Mouse (Mus musculus) embryonic fibroblast, embryonic 13.5 days (primary cell): ENCODE data around the gene Commd1. TPM values are rescaled to one million over a fixed set of nuclear protein-coding genes. Genes with fewer than 3 reads are reported as not detected.
A peak's percentile ranks its signal among the peaks of the same experiment; 100 is the strongest.

Experiments
- H3K27ac ChIP-seq: 2 replicates; pipeline ENCODE4 v1.5.1; 2012; ENCODE audit warnings: low read length, control low read depth, inconsistent platforms; ENCODE audit not compliant: insufficient read depth
- H3K4me1 ChIP-seq: 2 replicates; pipeline ENCODE4 v1.6.1; 2011; ENCODE audit warnings: low read length; ENCODE audit not compliant: control insufficient read depth, insufficient read depth
- H3K4me3 ChIP-seq: 2 replicates; pipeline ENCODE4 v1.5.1; 2011; ENCODE audit warnings: mild to moderate bottlenecking, control low read depth, low read length; ENCODE audit not compliant: insufficient read depth
- CTCF ChIP-seq: IDR thresholded peaks from 2 replicates; pipeline ENCODE4 v1.5.1; 2011; ENCODE audit warnings: mild to moderate bottlenecking, control low read depth, low read length, moderate library complexity, borderline replicate concordance; ENCODE audit not compliant: insufficient read depth
- POLR2A ChIP-seq: IDR thresholded peaks from 2 replicates; pipeline ENCODE4 v1.6.1; 2011; ENCODE audit warnings: low read depth, mild to moderate bottlenecking, control low read depth, low read length, moderate library complexity
- polyA plus RNA-seq: library from polyadenylated mRNA; stranded (reverse); fragments of >200 nt; gene quantifications from 2 replicates; pipeline ENCODE4 v1.2.4, GENCODE M21; 2011; ENCODE audit warnings: low read depth; ENCODE audit not compliant: missing spikeins, insufficient read length

Commd1 gene
- polyA plus RNA-seq, 1 experiment, result 102 TPM

GRCm38 (mm10) chr11:22989786-22990185 lies 7.6 kb upstream of the Commd1 start:
- no peak for TF ChIP-seq POLR2A
- TF ChIP-seq CTCF, result no peak
- Histone ChIP-seq H3K4me1 (no peaks in the 10 kb centered on the region; the same call in 1 of the 2 replicates), H3K4me3 (peak overlapping the region; percentile 13; the same call in 1 of the 2 replicates), H3K27ac (peak overlapping the region; percentile 29)

GRCm38 (mm10) chr11:22987357-22987756 lies 5.2 kb upstream of the Commd1 start:
- TF ChIP-seq POLR2A (no peak), CTCF (0 out of 2 replicates have a peak, but pooled peaks have one; percentile 3)
- peaks cover 2% of the 10 kb centered on the region; the same call in 1 of the 2 replicates for H3K4me1 ChIP-seq

GRCm38 (mm10) chr11:22985510-22985909 lies 3.3 kb upstream of the Commd1 start:
- H3K4me1 ChIP-seq, result peaks cover 2% of the 10 kb centered on the region; the same call in 1 of the 2 replicates
- TF ChIP-seq CTCF (no peak), POLR2A (no peak)
- no peak overlapping the region for H3K4me3 ChIP-seq
- no peak overlapping the region for H3K27ac ChIP-seq

More at GRCm38 (mm10) chr11:22987357-22987756, 5.2 kb upstream of the Commd1 start:
- H3K27ac ChIP-seq, result no peak overlapping the region
- H3K4me3 ChIP-seq, result no peak overlapping the region

- Histone ChIP-seq H3K4me1 (peaks cover 2% of the 10 kb centered on the region; the same call in 1 of the 2 replicates), H3K4me3 (no peak overlapping the region), H3K27ac (no peak overlapping the region)
- TF ChIP-seq CTCF (no peak), POLR2A (no peak)
Measured at GRCm38 (mm10) chr11:22982846-22983245, 664 bp upstream of the Commd1 start.

GRCm38 (mm10) chr11:22981543-22981950 lies 635 bp downstream of the Commd1 start:
- TF ChIP-seq POLR2A, result no peak
- no peak for TF ChIP-seq CTCF

GRCm38 (mm10) chr11:22981041-22981440 lies 1.1 kb downstream of the Commd1 start:
- Histone ChIP-seq H3K4me1 (peaks cover 2% of the 10 kb centered on the region; the same call in 1 of the 2 replicates), H3K27ac (no peak overlapping the region), H3K4me3 (peak overlapping the region; percentile 86)
- TF ChIP-seq CTCF (no peak), POLR2A (no peak)

More at GRCm38 (mm10) chr11:22981543-22981950, 635 bp downstream of the Commd1 start:
- Histone ChIP-seq H3K27ac (peak overlapping the region; percentile 83), H3K4me3 (peak overlapping the region; percentile 86), H3K4me1 (peaks cover 2% of the 10 kb centered on the region; the same call in 1 of the 2 replicates)

GRCm38 (mm10) chr11:22979221-22979620 lies 3.0 kb downstream of the Commd1 start:
- TF ChIP-seq CTCF (no peak), POLR2A (no peak)
- no peak overlapping the region for H3K27ac ChIP-seq
- peaks cover 2% of the 10 kb centered on the region; the same call in 1 of the 2 replicates for H3K4me1 ChIP-seq
- H3K4me3 ChIP-seq, result no peak overlapping the region

- Histone ChIP-seq H3K4me1 (peaks cover 2% of the 10 kb centered on the region; the same call in 1 of the 2 replicates), H3K27ac (no peak overlapping the region)
- TF ChIP-seq CTCF (no peak), POLR2A (no peak)
Measured at GRCm38 (mm10) chr11:22978711-22979110, 3.5 kb downstream of the Commd1 start.

GRCm38 (mm10) chr11:22978215-22978614 lies 4.0 kb downstream of the Commd1 start:
- H3K4me3 ChIP-seq, result no peak overlapping the region
- H3K4me1 ChIP-seq, result peaks cover 2% of the 10 kb centered on the region; the same call in 1 of the 2 replicates
- TF ChIP-seq CTCF (no peak), POLR2A (no peak)
- H3K27ac ChIP-seq, result no peak overlapping the region

More at GRCm38 (mm10) chr11:22978711-22979110, 3.5 kb downstream of the Commd1 start:
- H3K4me3 ChIP-seq, result no peak overlapping the region

GRCm38 (mm10) chr11:22973599-22973998 lies 8.6 kb downstream of the Commd1 start:
- H3K4me1 ChIP-seq, result no peaks in the 10 kb centered on the region
- H3K4me3 ChIP-seq, result peak overlapping the region; percentile 57
- TF ChIP-seq POLR2A (peak; percentile 28; the same call in 1 of the 2 replicates), CTCF (no peak)
- H3K27ac ChIP-seq, result peak overlapping the region; percentile 34; the same call in 1 of the 2 replicates
